Comparison of ENCODE assay signal across 12 mouse cellular contexts in the genomic region with DNA sequence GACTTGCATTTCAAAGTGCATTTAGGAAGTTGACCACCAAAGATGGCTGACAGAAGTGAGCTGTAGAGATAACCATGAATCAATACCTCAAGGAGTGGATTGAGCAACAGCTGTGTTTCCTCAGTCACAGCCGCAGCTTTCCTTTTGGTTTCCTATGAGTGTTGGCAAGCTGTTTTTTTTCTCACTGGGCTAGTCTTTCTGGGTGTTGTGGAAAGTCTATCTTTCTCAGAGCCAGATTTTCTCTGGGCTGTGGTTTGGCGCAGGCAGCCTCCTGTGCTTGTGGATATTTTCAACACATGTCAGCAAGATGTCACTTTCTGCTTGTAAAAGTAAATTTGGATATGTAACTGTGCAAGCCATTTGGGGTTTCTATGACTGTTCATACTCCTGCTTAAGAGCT.
A peak's percentile ranks its signal among the peaks of the same experiment; 100 is the strongest.
DNase-seq lines count a peak whose midpoint lies in the region; ATAC-seq and TF ChIP-seq lines count a peak whose summit lies in the region.
"Had no signal": no experiment of that assay in that cellular context is flagged by ENCODE, and none has a peak within 500 bp of the region (broad histone marks: within the 10 kb centered on the region; RNA-seq: fewer than 3 reads in every experiment).

No protein-coding gene starts in this region.

- TF ChIP-seq CTCF in heart, postnatal 0 days (IDR thresholded peaks at IDR 0.05; ENCODE audit: low read depth), result no peak
- no peak for TF ChIP-seq CTCF in hindbrain, postnatal 0 days (IDR thresholded peaks at IDR 0.05; ENCODE audit: low read depth)

- H3K27ac ChIP-seq in heart, postnatal 0 days (ENCODE audit: low read depth), result no peak overlapping the region
- no peak overlapping the region for H3K27ac ChIP-seq in heart, embryonic 12.5 days (ENCODE audit: poor library complexity, severe bottlenecking)
- H3K27ac ChIP-seq in lung, embryonic 15.5 days, result no peak overlapping the region
- no peak overlapping the region for H3K27ac ChIP-seq in hindbrain, postnatal 0 days
- H3K27ac ChIP-seq: embryonic facial prominence, embryonic 13.5 days had no signal

- no peak overlapping the region for H3K4me3 ChIP-seq in heart, postnatal 0 days (ENCODE audit: low read depth, low read length)
- H3K4me3 ChIP-seq in heart, embryonic 12.5 days, result no peak overlapping the region
- no peak overlapping the region for H3K4me3 ChIP-seq in lung, embryonic 15.5 days
- H3K4me3 ChIP-seq in hindbrain, postnatal 0 days (ENCODE audit: low read length), result no peak overlapping the region
- H3K4me3 ChIP-seq: embryonic facial prominence, embryonic 13.5 days had no signal

- DNase-seq in heart, postnatal 0 days (ENCODE audit: low spot score), result peak; percentile 10
- DNase-seq in right cerebral cortex, postnatal 4 days, result peak; percentile 10
- no peak for DNase-seq in right cerebral cortex, postnatal 14 days
- DNase-seq in hindbrain, postnatal 0 days (ENCODE audit: low spot score), result no peak
- DNase-seq in thymus, postnatal 4 days, result no peak
- DNase-seq in spleen, postnatal 14 days (ENCODE audit: low spot score in 2 of 2), result no peak
- DNase-seq: cerebellum, adult 11-12 months; gastrocnemius, postnatal 25 days had no signal

- WGBS in heart, postnatal 0 days, result 17% methylated on average over 2 of the region's 2 CpGs
- 26% methylated on average over 2 of the region's 2 CpGs for WGBS in heart, embryonic 12.5 days
- 35% methylated on average over 2 of the region's 2 CpGs for WGBS in lung, embryonic 15.5 days
- WGBS in hindbrain, postnatal 0 days, result 78% methylated on average over 2 of the region's 2 CpGs

- no peak overlapping the region for H3K9ac ChIP-seq in heart, postnatal 0 days (replicated peaks; ENCODE audit: low read depth, low read length)
- H3K9ac ChIP-seq in heart, embryonic 12.5 days, result no peak overlapping the region
- no peak overlapping the region for H3K9ac ChIP-seq in lung, embryonic 15.5 days
- H3K9ac ChIP-seq in hindbrain, postnatal 0 days (replicated peaks; ENCODE audit: low read length), result no peak overlapping the region
- H3K9ac ChIP-seq: embryonic facial prominence, embryonic 13.5 days had no signal

- no peak overlapping the region for H3K4me2 ChIP-seq in heart, postnatal 0 days (ENCODE audit: low read depth, low read length)
- H3K4me2 ChIP-seq in heart, embryonic 12.5 days, result no peak overlapping the region
- H3K4me2 ChIP-seq in lung, embryonic 15.5 days, result no peak overlapping the region
- no peak overlapping the region for H3K4me2 ChIP-seq in hindbrain, postnatal 0 days (ENCODE audit: low read depth, low read length)
- H3K4me2 ChIP-seq: embryonic facial prominence, embryonic 13.5 days; liver, embryonic 11.5 days had no signal

- no peaks in the 10 kb centered on the region for H3K36me3 ChIP-seq in heart, postnatal 0 days (replicated peaks; ENCODE audit: control insufficient read depth, insufficient read depth, low read length)
- H3K36me3 ChIP-seq in heart, embryonic 12.5 days, result no peaks in the 10 kb centered on the region
- H3K36me3 ChIP-seq in lung, embryonic 15.5 days, result no peaks in the 10 kb centered on the region
- no peaks in the 10 kb centered on the region for H3K36me3 ChIP-seq in hindbrain, postnatal 0 days (ENCODE audit: insufficient read depth, low read length)
- H3K36me3 ChIP-seq: embryonic facial prominence, embryonic 13.5 days had no signal

- H3K27me3 ChIP-seq in heart, postnatal 0 days (ENCODE audit: control insufficient read depth, insufficient read depth, low read length), result no peaks in the 10 kb centered on the region
- H3K27me3 ChIP-seq in heart, embryonic 12.5 days (replicated peaks), result peaks cover 3% of the 10 kb centered on the region; the same call in 1 of the 2 replicates
- H3K27me3 ChIP-seq in lung, embryonic 15.5 days, result no peaks in the 10 kb centered on the region
- no peaks in the 10 kb centered on the region for H3K27me3 ChIP-seq in hindbrain, postnatal 0 days (ENCODE audit: insufficient read depth, low read length)

- ATAC-seq in heart, postnatal 0 days (ENCODE audit: insufficient read depth, low read depth), result peak; percentile 20; the same call in 1 of the 2 replicates
- no peak for ATAC-seq in heart, embryonic 12.5 days (ENCODE audit: insufficient number of reproducible peaks, low FRiP score)
- peak; percentile 78; the same call in 1 of the 2 replicates for ATAC-seq in lung, embryonic 15.5 days (ENCODE audit: borderline replicate concordance, extremely low read depth, low FRiP score, low TSS enrichment)
- ATAC-seq in hindbrain, postnatal 0 days, result no peak

- H3K9me3 ChIP-seq in heart, postnatal 0 days (replicated peaks; ENCODE audit: control insufficient read depth, low read length), result no peaks in the 10 kb centered on the region
- H3K9me3 ChIP-seq in heart, embryonic 12.5 days (replicated peaks), result no peaks in the 10 kb centered on the region
- no peaks in the 10 kb centered on the region for H3K9me3 ChIP-seq in lung, embryonic 15.5 days
- H3K9me3 ChIP-seq in hindbrain, postnatal 0 days (ENCODE audit: low read length), result no peaks in the 10 kb centered on the region
- H3K9me3 ChIP-seq: embryonic facial prominence, embryonic 13.5 days had no signal

- no peaks in the 10 kb centered on the region; the same call in 1 of the 2 replicates for H3K4me1 ChIP-seq in heart, postnatal 0 days (ENCODE audit: control insufficient read depth, insufficient read depth)
- H3K4me1 ChIP-seq in heart, embryonic 12.5 days (replicated peaks), result no peaks in the 10 kb centered on the region
- peaks cover 8% of the 10 kb centered on the region for H3K4me1 ChIP-seq in lung, embryonic 15.5 days
- no peaks in the 10 kb centered on the region for H3K4me1 ChIP-seq in hindbrain, postnatal 0 days (ENCODE audit: insufficient read depth, low read length)

- TF ChIP-seq EP300 in heart, postnatal 0 days (IDR thresholded peaks at IDR 0.05; ENCODE audit: low read depth), result no peak

Comparison
In these comparisons a context has a peak if more than half of its experiments do, and no peak if none do; other contexts are left out.
1. ATAC-seq: peak in heart, postnatal 0 days (single experiment) and lung, embryonic 15.5 days (single experiment); none in heart, embryonic 12.5 days (single experiment) and hindbrain, postnatal 0 days (single experiment).
2. DNase-seq: peak in heart, postnatal 0 days (single experiment) and right cerebral cortex, postnatal 4 days (single experiment); none in right cerebral cortex, postnatal 14 days (single experiment), hindbrain, postnatal 0 days (single experiment), thymus, postnatal 4 days (single experiment) and spleen, postnatal 14 days (0 of 2).